Mouse (Mus musculus) olfactory bulb, adult 2 months (tissue): ENCODE data around the gene Slc22a18.

Experiments used
- CTCF ChIP-seq: fragments of 200-500 bp; IDR thresholded peaks from 2 replicates; pipeline ENCODE4 v1.5.1; 2012; ENCODE audit warnings: low read depth, mild to moderate bottlenecking, low read length, moderate library complexity; ENCODE audit not compliant: insufficient read depth
- POLR2A ChIP-seq: fragments of 200-500 bp; IDR thresholded peaks from 2 replicates; pipeline ENCODE4 v1.6.1; 2012; ENCODE audit warnings: mild to moderate bottlenecking, low read depth, low read length, moderate library complexity; ENCODE audit not compliant: insufficient read depth

GRCm38 (mm10) chr7:143475876-143476275 lies 2.3 kb downstream of the Slc22a18 start:
- TF ChIP-seq CTCF (no peak), POLR2A (no peak)
